Mouse (Mus musculus) activated CD4-positive, CD25-positive, alpha-beta regulatory T cell, adult 9 weeks (primary cell): Measurements from ENCODE around the gene Fanci. TPM values are rescaled to one million over a fixed set of nuclear protein-coding genes. Genes with fewer than 3 reads are reported as not detected.

Source experiments
- polyA plus RNA-seq: library from polyadenylated mRNA; unstranded; fragments of 100-300 nt; shearing (Covaris generic); gene quantifications from one replicate; pipeline ENCODE4 v1.2.1, GENCODE M21; 2017

Fanci gene
- polyA plus RNA-seq = 4.4 TPM

DNA sequence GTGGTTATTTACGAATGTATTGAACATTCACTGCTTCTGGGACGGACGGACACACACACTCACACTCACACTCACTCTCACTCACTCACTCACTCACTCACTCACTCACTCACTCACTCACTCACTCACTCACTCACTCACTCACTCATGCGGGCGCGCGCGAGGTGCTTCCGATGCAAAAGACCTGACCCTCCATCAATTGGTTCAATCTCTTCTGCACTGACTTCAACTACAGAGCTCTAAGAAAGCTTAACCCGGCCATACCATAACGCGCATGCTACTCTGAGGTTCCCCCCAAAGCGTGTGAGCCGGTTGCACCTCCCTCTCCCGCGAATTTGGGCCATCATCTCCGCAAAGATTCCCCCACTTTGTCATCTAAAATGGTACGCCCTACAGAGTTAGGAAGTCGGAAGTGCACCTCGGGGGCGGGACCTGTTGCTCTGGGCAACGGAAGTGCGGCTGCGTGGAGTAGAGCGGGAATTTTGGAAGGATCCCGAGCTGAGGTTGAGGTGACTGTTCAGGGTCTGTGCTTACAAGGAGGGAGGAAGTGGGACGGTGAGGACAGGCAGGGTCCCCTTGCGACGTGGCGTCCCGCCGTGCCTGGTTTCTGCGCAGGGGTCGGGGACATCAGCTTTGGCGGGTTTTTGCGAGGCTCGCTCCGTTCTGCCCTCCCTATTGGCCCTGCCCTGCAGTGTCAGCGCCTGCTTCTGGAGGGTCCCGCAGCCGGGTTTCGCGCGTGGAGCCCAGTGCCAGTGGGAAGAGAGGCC, at the start of gene Fanci:
TSS of gene Fanci (plus strand) at position 47 of the 767 bp plus-strand sequence.

DNA sequence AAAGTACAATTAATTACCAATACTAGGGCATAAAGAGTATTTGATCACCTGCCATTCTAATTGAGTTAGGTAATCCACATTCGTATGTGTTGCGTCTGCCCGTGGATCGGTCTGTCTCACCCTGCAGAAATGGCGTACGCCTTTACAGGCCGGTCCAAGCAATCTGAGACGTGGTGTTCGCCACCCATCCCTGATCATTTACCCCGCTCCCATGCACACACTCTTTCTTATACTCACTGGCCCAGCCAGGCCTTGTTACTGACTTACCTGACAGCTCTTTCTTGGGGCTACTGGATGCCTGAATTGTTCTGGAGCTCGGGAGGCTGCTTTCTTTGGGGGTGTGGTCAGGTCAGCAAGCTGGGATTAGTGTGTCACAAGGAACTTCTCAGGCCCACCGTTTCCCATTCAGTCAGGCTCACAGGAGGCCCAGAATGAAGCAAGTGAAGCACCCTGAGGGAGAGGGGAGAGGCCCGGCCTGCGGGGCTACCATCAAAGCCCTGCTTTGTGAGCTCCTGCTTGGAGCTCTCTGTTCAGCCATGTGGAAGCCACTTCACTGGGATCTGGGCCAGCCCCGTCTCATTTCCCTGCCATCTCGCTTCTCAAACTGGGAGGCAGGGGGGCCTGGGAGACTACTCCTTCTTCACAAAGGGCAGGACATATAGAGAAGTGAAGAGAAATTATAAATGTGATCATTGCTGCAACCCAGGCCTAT, 5.2 kb upstream of the Fanci start, which contains the start of gene Rlbp1:
TSS of gene Rlbp1 (minus strand) at position 627 of the 712 bp plus-strand sequence.

DNA sequence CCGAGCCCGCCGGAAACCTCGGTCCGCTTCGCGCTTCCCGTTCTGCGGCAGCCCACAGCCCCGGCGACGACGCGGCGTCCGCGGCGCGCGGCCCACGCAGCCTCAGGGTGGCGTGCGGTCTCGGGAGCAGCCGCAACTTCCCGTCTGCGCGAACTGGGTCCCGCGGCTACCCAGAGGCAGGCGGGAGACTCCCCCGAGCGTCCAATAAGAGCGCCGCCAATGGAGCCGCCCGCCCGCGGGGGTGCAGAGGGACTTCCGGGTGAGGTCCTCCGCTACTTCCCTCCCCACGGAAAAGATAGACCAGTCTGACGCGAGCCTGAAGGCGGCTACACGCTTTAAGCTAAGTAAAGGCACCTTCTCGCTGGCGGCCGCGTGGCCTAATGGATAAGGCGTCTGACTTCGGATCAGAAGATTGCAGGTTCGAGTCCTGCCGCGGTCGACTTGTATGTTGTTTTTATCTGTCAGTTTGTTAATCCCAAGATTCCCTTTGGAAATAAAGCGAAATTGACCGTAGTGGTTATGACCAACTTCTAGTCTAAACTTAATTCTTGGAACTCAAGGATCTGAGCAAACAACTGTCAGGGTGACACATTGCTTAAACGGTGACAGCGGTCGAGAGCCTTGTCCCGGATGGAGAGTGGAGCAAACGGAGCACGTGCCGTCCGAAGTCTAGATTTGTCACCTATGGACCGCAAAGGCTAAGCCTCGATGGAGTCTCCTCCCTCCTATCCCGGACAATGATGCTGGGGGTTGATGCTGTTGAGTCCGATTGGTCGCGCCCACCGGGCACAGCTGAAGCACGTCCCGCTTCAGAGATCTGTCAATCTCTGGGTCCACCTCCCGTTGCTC, 74.5 kb downstream of the Fanci start, which contains the start of gene Polg:
TSS of gene Polg (minus strand) at position 310 of the 849 bp plus-strand sequence.

Other genes starting within 250 kb of the Fanci start
- 20.1 TPM for gene Mfge8, start 242.9 kb upstream of the Fanci start, polyA plus RNA-seq
- gene Abhd2, start 118.7 kb upstream of the Fanci start, polyA plus RNA-seq = 17.7 TPM
- not detected for gene Rlbp1, start 4.9 kb upstream of the Fanci start, polyA plus RNA-seq
- gene Polg, start 74.4 kb downstream of the Fanci start, polyA plus RNA-seq = 44.4 TPM
- not detected for gene Rhcg, start 225.7 kb downstream of the Fanci start, polyA plus RNA-seq